Mouse (Mus musculus): ENCODE data around the gene Zswim9. TPM values are rescaled to one million over a fixed set of nuclear protein-coding genes. Genes with fewer than 3 reads are reported as not detected.

The Zswim9 gene
- total RNA-seq, 2 experiments from 2014 or later, result 5.9 to 6.4 TPM

GRCm38 (mm10) chr7:13271704-13272103 lies 6.8 kb downstream of the Zswim9 start:
- no peak for DNase-seq
- intact Hi-C loops (cut with DNase I), result no loop called here

- intact Hi-C loops (cut with DNase I), result no loop called here
- DNase-seq, result no peak
Measured at GRCm38 (mm10) chr7:13269394-13269793, 9.1 kb downstream of the Zswim9 start.

GRCm38 (mm10) chr7:13268749-13269260 lies 9.7 kb downstream of the Zswim9 start:
- no peak for DNase-seq
- intact Hi-C loops (cut with DNase I), result no loop called here

- no peak for DNase-seq
- intact Hi-C loops (cut with DNase I), result no loop called here
Measured at GRCm38 (mm10) chr7:13264396-13264795, 14.1 kb downstream of the Zswim9 start.

GRCm38 (mm10) chr7:13263851-13264250 lies 14.7 kb downstream of the Zswim9 start:
- intact Hi-C loops (cut with DNase I), result no loop called here
- no peak for DNase-seq

GRCm38 (mm10) chr7:13260746-13261700 lies 17.5 kb downstream of the Zswim9 start:
- intact Hi-C loops (cut with DNase I), result no loop called here
- no peak for DNase-seq

- intact Hi-C loops (cut with DNase I), result no loop called here
- no peak for DNase-seq
Measured at GRCm38 (mm10) chr7:13212720-13213119, 65.8 kb downstream of the Zswim9 start, which contains the start of gene Vmn1r89. TSS of gene Vmn1r89 (plus strand) at chr7:13213020.

Other genes starting within 250 kb of the Zswim9 start
- gene Chmp2a, start 243.9 kb downstream of the Zswim9 start, total RNA-seq (2021), result 100 to 1,000 TPM; 129 to 130 TPM
- gene Ube2m, start 240.4 kb downstream of the Zswim9 start, total RNA-seq (2021), result 100 to 1,000 TPM; 179 TPM
- gene Mzf1, start 224.0 kb downstream of the Zswim9 start, total RNA-seq (2021), result 1 to 10 TPM in 1 of 2 experiments, under 1 TPM in 1; 0.73 to 1.0 TPM
- not detected for gene Vmn1r85, start 183.5 kb downstream of the Zswim9 start, total RNA-seq (2021)
- not detected for gene Vmn1r86, start 158.8 kb downstream of the Zswim9 start, total RNA-seq (2021)
- not detected for gene Vmn1r87, start 138.6 kb downstream of the Zswim9 start, total RNA-seq (2021)
- gene Vmn1r88, start 119.2 kb downstream of the Zswim9 start, total RNA-seq (2021), result under 1 TPM; 0.07 TPM
- not detected for gene Vmn1r89, start 65.7 kb downstream of the Zswim9 start, total RNA-seq (2021)
- gene Lig1, start 1.4 kb downstream of the Zswim9 start, total RNA-seq (2021), result 1 to 10 TPM; 4.9 to 7.0 TPM
- under 1 TPM in 1 of 2 experiments, not detected in 1; 0.10 TPM for gene Pla2g4c, start 45.9 kb upstream of the Zswim9 start, total RNA-seq (2021)
- gene Cabp5, start 119.4 kb upstream of the Zswim9 start, total RNA-seq (2021), result not detected
- not detected for gene Bsph1, start 172.1 kb upstream of the Zswim9 start, total RNA-seq (2021)